Mouse (Mus musculus): ENCODE results near the gene Sh2d4b.

Gene Sh2d4b

GRCm38 (mm10) chr14:40893196-40893595 is at the start of gene Sh2d4b:
Gene Sh2d4b, minus strand, starts transcription at chr14:40893266.
- DNase-seq = no peak

- no peak for DNase-seq
These were observed 49.4 kb upstream of the Sh2d4b start for GRCm38 (mm10) chr14:40942429-40942828.

- DNase-seq = no peak
These were observed 45.4 kb upstream of the Sh2d4b start for GRCm38 (mm10) chr14:40938380-40938987.

- no peak for DNase-seq
These were observed 44.0 kb upstream of the Sh2d4b start for GRCm38 (mm10) chr14:40937052-40937451.

DNA sequence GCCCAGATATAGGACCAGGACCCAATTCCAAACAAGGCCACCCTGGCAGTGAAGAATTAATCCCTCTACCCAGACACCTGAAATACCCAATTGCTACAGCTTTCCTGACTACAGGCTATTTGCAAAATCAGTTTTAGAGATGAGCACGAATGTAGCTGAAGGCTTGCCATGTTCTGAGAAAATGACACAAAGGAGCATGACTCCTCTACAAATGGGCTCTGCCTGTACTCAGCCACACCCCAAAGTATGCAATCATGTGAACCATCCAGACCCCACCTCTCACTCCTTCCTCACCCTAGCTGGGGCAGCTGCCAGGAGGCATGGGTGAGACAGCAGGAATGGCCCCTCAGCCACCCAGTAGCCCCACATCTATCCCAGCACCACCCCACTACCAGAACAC is 42.4 kb upstream of the Sh2d4b start:
- no peak for DNase-seq

DNA sequence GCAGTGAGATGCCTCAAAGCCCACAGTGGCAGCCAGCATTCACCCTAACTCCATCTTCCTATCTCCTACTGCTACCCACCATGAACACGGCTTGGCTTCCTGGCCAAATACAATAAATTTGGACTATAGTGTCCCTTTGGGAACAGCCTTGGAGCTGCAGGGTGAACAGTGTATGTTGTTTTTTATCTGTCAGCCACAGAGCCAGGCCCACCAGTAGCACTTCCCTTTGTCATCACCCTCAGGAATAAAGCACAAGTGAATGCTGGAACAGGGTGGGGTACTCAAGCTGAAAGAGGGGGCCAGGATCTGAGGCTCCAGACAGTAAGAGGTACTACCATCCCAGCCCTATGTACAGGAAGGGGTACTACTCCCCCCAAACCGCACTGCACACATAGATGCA is 42.0 kb upstream of the Sh2d4b start:
- no peak for DNase-seq

DNA sequence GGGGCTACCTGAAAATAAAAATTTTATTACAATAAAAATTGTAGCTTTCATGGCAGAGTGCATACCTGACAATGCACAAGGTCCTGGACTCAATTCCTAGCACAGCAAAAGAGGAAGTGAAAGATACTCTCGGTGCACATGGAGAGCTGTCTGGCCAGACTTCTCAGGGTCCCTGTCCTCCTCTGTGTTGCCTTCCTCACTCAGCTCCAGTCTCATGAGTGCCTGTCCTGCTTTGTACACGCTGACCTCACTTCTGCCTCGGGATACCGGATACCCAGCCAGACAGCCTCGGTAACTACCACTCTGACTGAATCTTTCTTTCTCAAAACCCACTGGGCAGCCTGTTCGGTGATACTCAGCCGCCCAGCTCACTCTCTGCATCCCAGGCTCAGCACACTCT is 40.3 kb upstream of the Sh2d4b start:
- DNase-seq = no peak

- no peak for DNase-seq
These were observed 39.2 kb upstream of the Sh2d4b start for GRCm38 (mm10) chr14:40932225-40932624.

GRCm38 (mm10) chr14:40931115-40931829 is 38.2 kb upstream of the Sh2d4b start:
- DNase-seq = no peak

GRCm38 (mm10) chr14:40929943-40930342 is 36.9 kb upstream of the Sh2d4b start:
- no peak for DNase-seq

GRCm38 (mm10) chr14:40928897-40929296 is 35.8 kb upstream of the Sh2d4b start:
- no peak for DNase-seq

DNA sequence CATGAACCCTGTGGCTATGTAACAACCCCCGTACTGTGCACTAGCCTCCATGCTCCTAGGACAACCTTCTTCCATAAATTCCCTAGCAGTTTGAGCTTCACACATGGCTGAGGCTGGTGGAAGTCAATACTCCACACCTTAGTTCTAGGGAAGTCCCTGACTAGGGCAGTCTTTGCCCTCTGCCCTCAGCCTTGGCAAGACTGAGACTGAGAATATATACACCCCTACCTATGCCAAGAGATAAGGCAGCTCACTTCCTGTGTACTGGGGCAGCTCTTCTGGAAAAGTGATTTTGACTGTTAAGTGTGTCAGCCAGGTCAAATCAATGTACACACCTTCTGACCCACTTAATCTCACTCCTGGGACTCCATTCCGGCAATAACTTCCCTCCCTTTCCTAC is 34.0 kb upstream of the Sh2d4b start:
- DNase-seq = peak in 1 of 2 experiments; percentile 40

- peak in 1 of 2 experiments; percentile 25 for DNase-seq
These were observed 31.5 kb upstream of the Sh2d4b start for GRCm38 (mm10) chr14:40924378-40925113.

- no peak for DNase-seq
These were observed 28.2 kb upstream of the Sh2d4b start for GRCm38 (mm10) chr14:40921241-40921640.

DNA sequence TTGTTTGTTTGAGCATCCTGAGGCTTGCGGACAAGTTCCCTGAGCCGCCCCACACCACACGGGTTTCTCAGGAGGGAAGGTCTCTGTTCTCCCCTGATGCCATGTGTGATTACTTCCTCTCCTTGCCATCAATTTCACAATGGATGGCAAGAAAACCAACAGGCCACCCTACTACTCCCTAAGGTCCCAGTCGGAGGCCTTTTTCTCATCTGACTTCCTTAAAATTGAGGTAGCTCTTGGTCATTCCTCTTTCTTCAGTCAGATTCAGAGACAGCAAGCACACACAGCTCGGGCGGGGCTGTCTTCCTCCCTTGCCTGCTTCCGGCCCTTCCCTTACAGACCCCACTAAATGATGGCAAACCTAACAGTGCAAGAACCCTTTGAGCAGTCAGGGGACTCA is 26.5 kb upstream of the Sh2d4b start:
- DNase-seq = no peak

DNA sequence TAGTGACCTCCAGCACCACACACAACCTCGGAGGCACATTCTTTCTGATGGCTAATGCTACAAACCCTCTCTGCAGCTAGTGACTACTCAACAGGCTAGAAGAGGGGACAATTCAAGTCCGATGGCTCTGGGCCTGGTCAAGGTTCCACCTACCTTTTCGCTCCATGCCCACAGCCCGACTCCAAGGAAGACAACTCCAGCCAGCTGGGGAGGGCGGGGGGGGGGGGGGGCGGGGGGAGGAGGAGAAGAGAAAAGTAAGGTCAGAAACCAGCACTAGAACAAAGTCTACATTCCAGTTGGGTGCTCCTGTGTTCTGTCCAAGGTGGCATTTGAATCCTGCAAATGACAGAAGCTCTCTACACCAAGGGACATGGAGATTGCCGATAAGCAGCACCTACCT is 25.4 kb upstream of the Sh2d4b start:
- DNase-seq = no peak

GRCm38 (mm10) chr14:40917632-40918031 is 24.6 kb upstream of the Sh2d4b start:
- DNase-seq = peak; percentile 83 to 90

DNA sequence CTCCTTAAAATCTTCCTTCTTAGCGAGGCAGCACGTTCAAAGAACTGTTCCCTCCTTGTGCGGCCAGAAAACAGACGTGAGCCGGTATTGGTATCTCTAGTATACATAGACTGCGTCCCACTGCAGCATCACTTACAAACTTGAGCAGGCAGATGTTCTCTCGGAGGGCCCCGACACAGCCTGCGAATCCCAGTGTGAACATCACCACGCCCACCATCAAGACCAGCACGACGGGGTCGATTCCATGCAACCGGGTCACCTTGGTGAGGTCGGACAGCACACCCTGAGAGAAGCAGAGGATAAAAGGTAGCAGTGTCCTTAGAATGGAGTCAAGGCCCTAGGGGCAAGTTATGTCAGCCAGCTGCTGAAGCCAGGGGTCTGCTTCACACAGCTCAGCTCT is 23.6 kb upstream of the Sh2d4b start:
- no peak for DNase-seq

DNA sequence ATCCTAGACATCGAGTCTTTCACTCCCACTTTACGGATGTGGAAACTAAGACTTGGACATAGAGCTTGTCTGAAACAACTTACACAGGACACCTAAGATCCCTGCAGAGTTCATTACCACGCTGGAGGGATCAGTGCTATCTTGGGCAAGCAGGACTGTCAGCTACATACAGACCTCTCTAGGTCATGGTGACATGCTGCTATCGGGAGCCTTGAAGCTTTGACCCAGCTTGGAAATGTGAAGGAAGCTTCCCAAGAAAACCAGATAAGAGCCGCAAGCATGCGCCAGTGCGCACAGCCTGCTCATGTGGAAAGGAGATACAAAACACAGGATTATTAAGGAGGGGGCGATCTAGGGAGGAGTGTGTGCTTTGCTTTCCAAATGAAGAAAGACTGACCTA is 22.8 kb upstream of the Sh2d4b start:
- DNase-seq = no peak

DNA sequence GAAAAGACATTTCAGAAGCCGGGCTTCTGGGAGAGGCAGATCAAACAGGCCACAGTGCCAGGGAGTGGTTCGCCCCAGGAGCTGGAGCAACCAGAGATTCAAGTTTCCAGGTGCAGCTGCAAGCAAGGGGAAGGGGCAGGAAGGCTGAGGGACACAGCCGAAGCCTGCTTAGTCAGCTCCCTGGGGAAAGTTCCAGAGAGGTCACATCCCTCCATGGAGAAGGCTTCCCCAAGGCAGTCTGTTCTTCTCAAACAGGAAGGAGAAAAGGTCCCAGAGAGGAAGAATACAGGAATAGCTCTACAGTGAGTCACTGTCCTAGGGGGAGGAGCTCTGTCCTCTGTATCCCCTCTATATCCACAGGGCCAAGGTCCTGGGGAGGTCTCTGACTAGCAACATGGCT is 21.6 kb upstream of the Sh2d4b start:
- no peak for DNase-seq

DNA sequence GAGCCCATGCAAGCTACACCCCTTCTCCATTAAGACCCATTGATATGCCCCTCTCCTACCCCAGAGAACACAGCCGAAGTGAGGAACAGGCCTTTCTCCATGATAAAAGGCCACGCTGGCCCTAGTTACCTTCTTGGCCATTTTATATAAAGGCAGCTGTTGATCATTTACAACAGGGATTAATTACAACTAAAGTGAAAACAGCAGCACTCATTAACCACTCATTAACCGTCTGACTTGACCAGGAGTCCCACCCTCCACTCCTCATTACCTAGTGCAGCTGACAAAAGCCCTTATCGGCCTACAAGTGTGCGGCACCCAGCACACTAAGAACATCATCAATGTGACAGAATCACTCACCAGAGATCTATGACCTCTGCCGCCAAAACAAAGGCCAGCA is 20.6 kb upstream of the Sh2d4b start:
- no peak for DNase-seq

- DNase-seq = no peak
These were observed 18.5 kb upstream of the Sh2d4b start for GRCm38 (mm10) chr14:40911529-40911928.

DNA sequence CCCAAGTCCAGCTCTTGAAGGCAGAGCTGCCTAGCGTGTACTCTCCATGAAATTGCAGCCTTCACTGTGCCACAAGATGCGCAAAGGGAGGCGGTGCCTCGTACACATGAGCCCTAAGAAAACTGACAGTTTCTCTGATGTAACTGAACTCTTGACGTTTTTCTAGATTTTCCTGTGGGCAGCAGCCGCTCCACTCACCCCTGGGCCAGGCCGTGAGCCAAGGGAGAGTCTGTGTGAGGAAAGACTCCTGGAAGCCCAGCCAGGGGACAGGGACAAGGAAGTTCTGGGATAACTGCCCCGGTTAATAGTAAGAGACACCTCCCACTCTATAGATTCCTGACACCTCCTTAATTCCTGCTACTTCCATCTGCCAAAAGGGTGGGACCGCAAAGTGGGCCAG is 15.7 kb upstream of the Sh2d4b start:
- no peak for DNase-seq

DNA sequence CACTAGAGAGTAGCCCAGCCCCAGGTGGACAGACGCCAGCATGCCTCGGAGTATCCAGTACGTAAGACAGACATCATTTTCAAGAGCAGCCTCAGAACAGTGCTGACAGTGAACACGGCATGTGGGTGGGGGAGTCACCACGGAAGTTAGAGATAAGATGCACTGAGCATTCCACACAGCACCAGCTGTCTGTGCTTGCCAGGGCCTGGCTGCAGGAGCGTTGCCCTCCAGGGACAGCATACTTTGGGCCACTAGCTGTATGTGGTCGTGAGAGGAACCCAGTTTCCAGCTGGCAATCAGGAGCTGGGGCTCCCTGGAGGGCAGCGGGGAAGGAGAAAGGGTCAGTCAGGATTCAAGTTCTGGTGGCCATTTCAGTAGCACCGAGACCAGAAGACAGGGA is 13.7 kb upstream of the Sh2d4b start:
- no peak for DNase-seq
